Mouse (Mus musculus) lung, postnatal 4 days (tissue): ENCODE measurements around the gene Acsl6.
A peak's percentile ranks its signal among the peaks of the same experiment; 100 is the strongest.

ENCODE experiments used
- DNase-seq, 2 experiments: peaks; one replicate each; pipeline ENCODE4 v3.0.0; 2021

The Acsl6 gene

GRCm38 (mm10) chr11:54307139-54307816 is 3.7 kb downstream of the Acsl6 start:
- peak; percentile 61 to 64 for DNase-seq

DNA sequence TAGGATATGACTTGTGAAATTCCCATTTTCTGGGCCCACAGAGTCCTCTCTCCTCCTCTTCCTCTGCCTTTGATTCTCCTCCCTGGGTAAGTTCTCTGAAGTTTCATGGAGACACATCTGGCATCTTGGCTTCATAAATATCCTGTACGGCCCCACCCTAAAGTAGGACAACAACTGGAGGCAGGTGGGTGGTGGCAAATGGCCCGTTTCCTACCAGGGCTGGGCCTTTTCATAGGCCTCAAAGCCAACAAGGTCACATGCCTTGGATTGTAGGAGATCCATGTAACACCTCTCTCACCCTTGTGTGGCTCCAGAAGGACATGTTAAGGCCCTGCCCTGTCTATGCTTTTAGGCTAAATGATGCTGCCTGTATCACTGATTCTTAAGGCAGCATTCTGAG is 7.0 kb downstream of the Acsl6 start:
- no peak for DNase-seq

GRCm38 (mm10) chr11:54312021-54312420 is 8.4 kb downstream of the Acsl6 start:
- no peak for DNase-seq

DNA sequence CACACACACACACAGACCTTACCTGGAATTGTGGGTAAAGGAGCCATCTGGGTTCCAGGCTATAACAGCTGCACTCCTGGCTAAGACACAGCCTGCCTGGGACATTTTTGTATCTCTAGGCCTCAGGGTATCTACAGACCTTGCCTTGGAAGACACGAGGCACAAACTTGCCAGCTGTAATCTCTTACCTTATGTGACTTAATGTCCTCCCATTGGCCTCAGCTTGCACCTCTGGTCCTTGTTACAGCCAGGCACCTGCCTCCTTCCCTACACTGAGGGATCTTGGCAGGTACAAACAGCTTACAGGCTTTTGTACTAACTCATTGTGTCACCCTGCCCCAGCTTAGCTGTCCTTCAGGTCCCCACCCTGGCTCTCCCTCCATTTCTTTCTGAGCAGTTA is 9.0 kb downstream of the Acsl6 start:
- DNase-seq, result no peak

GRCm38 (mm10) chr11:54313391-54314360 is 10.1 kb downstream of the Acsl6 start:
- DNase-seq, result no peak

DNA sequence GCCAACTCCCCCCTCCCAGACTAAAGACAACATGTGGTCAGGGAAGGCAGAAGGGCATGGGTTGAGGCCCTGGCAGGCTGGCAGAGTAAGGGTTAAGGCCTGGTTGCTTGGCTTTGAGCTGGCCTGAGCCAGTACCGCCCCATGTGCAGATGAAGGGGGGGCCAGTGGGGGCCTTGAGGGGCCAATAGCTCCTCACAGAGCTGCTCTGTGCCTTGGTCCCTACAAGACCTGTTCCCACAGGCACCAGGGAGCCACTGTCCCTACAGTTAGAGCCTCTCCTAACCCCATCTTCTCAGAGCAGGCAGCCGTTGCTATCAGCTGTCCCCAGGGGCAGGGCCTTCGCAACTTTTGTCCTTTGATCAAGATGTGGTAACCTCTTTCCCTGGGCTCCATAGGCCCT is 11.1 kb downstream of the Acsl6 start:
- no peak for DNase-seq

GRCm38 (mm10) chr11:54315336-54315735 is 11.7 kb downstream of the Acsl6 start:
- DNase-seq, result no peak

DNA sequence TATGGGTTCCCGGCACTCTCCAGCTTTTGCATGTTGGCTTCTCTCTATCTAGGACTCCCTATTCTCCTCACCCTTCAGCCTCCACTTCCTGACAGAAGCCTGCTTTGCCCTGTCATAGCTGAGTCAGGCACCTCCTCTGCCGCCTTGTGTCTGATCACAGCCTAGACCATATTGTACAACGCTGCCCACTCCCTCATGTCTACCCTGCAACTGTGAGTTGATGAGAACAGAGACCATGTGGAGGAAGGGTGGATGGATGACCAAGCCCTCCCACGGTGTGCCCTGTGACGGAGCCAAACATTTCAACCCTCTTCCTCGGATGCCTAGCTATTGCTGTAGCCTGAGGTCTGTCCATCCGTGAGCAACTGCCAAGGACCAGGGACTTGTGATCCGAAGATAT is 13.8 kb downstream of the Acsl6 start:
- DNase-seq, result no peak

DNA sequence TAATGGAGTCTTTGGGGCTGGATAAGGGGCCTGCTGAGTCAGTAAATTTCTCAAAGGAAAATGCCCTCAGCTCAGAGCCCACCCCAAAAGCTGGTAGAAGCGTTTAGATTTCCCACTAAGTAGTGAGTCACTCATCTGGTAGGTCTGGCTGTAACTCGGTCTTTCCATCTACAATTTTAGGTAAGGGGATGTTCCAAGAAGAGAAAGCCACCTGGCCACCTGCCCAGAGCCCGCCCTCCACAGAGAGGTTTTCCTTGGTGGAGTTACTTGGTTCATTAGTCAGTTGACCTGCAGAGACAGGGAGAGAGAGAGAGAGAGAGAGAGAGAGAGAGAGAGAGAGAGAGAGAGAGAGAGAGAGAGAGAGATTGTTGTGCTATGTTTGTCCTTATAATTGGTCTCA is 14.2 kb downstream of the Acsl6 start:
- DNase-seq, result no peak

- DNase-seq, result no peak
Measured at GRCm38 (mm10) chr11:54321802-54322532, 18.4 kb downstream of the Acsl6 start.

DNA sequence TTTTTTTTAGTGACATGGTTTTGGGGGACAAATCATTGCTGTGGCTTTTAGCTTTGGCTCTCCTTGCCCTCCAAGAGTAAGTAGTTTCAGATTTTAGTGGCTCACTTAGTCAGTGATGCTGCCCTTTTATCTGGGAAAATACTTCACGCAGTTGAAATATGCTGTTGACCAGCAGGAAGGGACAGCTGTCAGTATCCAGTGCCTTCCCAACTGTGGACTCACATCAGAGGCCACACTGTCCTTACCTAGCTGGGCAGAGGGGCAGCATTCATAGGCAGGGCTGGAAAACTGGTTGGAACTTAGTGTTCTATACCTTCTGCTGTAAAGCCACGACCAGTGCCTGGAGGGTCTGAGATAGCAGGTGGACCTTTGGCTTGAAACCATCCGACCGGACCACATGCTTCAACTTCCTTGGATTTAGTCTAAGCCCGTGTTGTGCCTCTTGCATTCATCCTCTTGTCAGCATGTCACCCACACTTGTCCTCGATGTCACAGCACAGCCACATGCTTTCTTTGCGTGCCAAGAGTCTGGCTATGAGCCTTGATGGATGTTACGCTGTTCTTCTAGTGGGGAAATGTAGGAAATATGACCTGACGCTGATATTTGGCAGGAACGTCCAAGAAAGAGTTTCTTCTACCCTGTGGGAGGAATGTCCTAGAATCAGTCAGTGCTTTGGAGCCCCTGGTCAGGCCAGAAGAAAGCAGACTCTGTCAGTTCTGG is 28.0 kb downstream of the Acsl6 start:
- no peak for DNase-seq

DNA sequence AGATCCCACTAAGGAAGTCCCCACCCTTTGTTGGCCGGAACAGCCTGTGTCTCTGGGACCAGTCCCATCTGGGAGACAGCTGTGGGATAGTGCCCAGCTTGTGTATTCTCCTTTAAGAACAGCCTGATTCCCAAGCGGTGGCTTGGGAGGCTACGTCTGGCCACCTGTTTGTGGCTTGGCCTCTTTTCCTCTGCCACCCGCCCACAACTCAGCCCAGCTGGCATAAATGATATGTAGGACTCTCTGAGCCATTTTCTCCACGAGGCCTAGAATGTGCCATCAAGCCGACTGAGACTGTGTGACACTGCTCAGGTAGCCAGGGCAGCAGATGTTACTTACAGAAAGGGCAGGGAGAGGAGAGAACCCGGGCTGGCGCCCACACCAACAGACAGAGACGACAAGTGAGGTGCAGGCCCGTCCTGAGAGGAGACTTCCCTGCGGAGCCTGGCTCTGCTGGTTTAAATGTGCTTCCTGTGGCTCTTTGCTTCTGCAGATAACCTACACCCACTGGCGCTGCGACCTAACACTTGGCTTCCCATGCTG is 32.6 kb downstream of the Acsl6 start:
- no peak for DNase-seq

DNA sequence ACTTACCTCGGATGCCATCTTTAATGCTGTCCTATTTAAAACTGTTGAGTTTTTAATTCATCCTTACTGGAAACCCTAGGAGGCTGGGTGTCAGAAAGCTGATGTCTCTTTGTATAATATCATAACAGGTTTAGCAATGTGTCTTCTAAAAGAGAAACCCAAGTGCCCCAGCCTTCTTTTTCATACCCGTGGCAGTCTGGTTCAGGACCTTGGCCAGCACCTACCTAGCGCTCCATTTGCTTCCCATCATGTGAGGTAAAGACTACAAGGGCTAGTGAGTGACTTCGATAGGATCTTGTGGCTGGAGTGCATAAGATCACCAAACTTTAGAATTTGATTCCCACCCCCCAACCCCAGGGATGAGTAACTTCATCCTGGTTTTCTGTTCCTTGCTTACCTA is 40.1 kb downstream of the Acsl6 start:
- peak in 1 of 2 experiments; percentile 17 for DNase-seq

DNA sequence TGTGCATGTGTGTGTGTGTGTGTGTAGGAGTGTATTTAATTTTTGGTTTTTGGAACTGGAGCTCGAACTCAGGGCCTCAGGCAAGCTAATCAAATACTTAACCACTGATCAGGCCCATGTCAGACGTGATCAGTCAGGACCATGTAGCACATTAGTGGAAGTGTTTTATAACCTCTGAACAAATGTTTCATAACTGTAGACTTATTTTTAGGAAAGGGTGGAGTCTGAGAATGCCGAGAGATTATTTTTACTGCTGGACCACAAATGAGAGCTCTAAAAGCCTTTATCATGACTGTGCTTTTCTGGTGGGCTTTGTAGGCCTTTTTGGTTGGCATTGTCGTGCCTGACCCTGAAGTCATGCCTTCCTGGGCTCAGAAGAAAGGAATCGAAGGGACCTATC is 48.1 kb downstream of the Acsl6 start:
- no peak for DNase-seq

DNA sequence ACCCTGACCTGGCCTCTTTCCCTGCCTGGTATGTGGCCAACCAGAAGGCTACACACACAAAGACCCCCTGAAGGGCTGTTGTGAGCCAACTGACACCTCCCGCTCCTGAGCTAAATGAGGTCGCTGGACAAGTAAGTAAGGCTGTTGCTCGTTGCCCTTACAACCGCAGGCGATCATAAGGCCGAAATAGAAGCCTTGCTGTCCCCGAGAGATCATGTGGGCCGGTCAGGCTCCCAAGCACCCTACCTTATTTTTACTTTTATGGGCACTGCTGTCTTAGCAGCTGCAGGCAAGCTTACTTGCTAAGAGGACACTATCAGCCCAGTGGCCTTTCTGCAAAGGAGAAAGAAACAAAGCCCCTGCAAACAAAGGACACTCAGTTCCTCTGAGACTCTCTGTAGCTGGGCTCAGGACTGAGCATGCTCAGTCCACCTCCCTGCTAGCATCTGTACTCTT is 49.6 kb downstream of the Acsl6 start:
- DNase-seq, result no peak

- DNase-seq, result peak in 1 of 2 experiments; percentile 23
Measured at GRCm38 (mm10) chr11:54354595-54355563, 51.3 kb downstream of the Acsl6 start.

DNA sequence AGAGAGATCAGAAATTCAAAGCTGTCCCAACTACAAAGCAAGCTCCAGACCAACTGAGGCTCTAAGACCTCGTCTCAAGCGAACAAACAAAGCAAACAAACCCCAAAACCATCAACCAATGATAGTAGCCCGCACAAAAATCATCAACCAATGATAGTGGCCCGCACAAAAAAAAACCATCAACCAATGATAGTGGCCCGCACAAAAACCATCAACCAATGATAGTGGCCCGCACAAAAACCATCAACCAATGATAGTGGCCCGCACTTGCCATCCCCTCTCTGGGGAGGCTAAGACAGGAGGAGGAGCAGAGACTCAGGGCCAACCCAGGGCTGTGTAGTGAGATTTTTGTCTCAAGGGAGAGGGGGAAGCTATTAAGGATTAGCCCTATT is 52.0 kb downstream of the Acsl6 start:
- DNase-seq, result no peak

DNA sequence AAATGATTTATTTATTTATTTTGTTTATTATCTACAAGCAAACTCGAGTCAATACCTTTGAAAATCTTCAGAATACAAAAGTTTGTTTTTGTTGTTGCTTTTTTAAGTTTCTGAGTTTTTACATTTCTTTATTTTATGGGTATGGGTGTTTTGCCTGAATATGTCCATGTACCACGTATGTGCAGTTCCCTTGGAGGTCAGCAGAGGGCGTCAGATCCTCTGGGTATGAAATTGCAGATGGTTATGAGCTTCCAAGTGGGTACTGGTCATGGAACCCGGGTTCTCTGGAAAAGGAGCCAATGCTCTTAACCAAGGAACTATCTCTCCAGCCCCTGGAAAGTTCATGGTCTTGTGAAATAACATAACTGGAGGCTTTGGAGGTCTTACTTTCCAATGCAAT is 53.1 kb downstream of the Acsl6 start:
- DNase-seq, result peak in 1 of 2 experiments; percentile 18

- DNase-seq, result no peak
Measured at GRCm38 (mm10) chr11:54372553-54372952, 69.0 kb downstream of the Acsl6 start.

GRCm38 (mm10) chr11:54390386-54390785 is 86.8 kb downstream of the Acsl6 start:
- no peak for DNase-seq

DNA sequence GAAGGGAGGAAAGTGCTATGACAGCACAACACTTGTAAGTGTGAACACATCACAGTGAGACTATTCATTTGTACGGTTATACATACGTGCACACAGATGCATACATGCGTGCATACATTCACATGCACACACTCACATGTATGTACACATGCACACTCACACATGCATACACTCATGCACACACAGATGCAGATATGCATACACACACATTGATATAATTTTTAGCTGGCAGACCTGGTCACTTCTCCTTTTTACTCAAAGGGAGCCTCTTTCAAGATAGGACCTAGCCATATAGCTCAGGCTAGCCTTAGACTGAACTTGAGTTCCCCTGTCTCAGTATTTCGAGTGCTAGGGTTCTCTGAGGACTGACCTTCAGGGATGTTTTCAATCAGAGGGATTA is 87.7 kb downstream of the Acsl6 start:
- no peak for DNase-seq
